10 mouse cellular contexts compared by ENCODE assay signal in the genomic region with DNA sequence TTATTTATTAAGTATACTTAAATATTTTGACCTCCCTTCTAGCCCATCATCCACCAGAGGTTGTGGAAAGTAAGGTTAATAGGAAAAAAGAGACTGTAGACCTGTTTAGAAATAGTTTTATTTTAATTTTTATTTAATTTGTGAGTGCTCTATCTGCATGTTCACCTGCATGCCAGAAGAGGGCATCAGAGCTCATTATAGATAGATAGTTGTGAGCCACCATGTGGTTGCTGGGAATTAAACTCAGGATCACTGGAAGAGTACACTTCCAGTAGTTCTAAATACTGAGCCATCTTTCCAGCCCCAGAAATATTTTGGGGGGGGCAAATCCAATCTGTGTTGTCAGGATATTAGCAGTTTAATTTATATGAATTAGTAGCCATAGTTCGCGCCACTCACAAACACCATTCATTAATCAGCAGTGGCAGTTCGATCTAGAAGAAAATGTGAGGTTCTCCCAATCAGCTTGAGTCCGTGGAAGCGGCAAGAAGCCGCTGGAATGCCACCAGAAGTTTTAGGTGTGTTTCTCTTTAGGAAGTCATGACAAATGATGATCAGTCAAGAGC. TPM values are rescaled to one million over a fixed set of nuclear protein-coding genes. Genes with fewer than 3 reads are reported as not detected.
DNase-seq lines count a peak whose midpoint lies in the region; ATAC-seq and TF ChIP-seq lines count a peak whose summit lies in the region.
"Had no signal": no experiment of that assay in that cellular context is flagged by ENCODE, and none has a peak within 500 bp of the region (broad histone marks: within the 10 kb centered on the region; RNA-seq: fewer than 3 reads in every experiment).

No protein-coding gene starts in this region.

- WGBS in heart, embryonic 11.5 days (ENCODE audit: insufficient replicate concordance): 95% methylated on average over 6 of the region's 6 CpGs
- WGBS in lung, embryonic 14.5 days: 95% methylated on average over 6 of the region's 6 CpGs
- 98% methylated on average over 6 of the region's 6 CpGs for WGBS in lung, adult 2 months

- no peak for ATAC-seq in heart, embryonic 11.5 days (replicated peaks; ENCODE audit: insufficient number of reproducible peaks, low FRiP score, low TSS enrichment)
- no peak for ATAC-seq in lung, embryonic 14.5 days (ENCODE audit: insufficient read depth)
- ATAC-seq: Patski had no signal

- H3K36me3 ChIP-seq in heart, embryonic 11.5 days (ENCODE audit: control insufficient read depth, insufficient read depth, low read length): no peaks in the 10 kb centered on the region
- no peaks in the 10 kb centered on the region for H3K36me3 ChIP-seq in lung, embryonic 14.5 days (ENCODE audit: insufficient read depth)
- H3K36me3 ChIP-seq: stomach, embryonic 15.5 days had no signal

- 0 out of 2 replicates have a peak, but pooled peaks cover 3% of the 10 kb centered on the region for H3K9me3 ChIP-seq in heart, embryonic 11.5 days (replicated peaks; ENCODE audit: control insufficient read depth, low read length)
- peaks cover 6% of the 10 kb centered on the region; the same call in 1 of the 2 replicates for H3K9me3 ChIP-seq in lung, embryonic 14.5 days (ENCODE audit: low read depth, low read length)
- H3K9me3 ChIP-seq: stomach, embryonic 15.5 days had no signal

- H3K9ac ChIP-seq in heart, embryonic 11.5 days (ENCODE audit: low read depth, low read length): no peak overlapping the region
- no peak overlapping the region for H3K9ac ChIP-seq in lung, embryonic 14.5 days
- H3K9ac ChIP-seq: stomach, embryonic 15.5 days had no signal

- no peaks in the 10 kb centered on the region for H3K4me1 ChIP-seq in heart, embryonic 11.5 days (ENCODE audit: control insufficient read depth, insufficient read depth, low read length)
- no peaks in the 10 kb centered on the region for H3K4me1 ChIP-seq in lung, embryonic 14.5 days (ENCODE audit: insufficient read depth)
- H3K4me1 ChIP-seq in lung, adult 2 months (ENCODE audit: control insufficient read depth, insufficient read depth, low read length): peaks cover 4% of the 10 kb centered on the region; the same call in 1 of the 2 replicates

- no peak overlapping the region for H3K4me2 ChIP-seq in heart, embryonic 11.5 days
- no peak overlapping the region for H3K4me2 ChIP-seq in lung, embryonic 14.5 days
- H3K4me2 ChIP-seq: stomach, embryonic 15.5 days had no signal

- no peak overlapping the region for H3K27ac ChIP-seq in heart, embryonic 11.5 days (ENCODE audit: low read depth, low read length)
- no peak overlapping the region for H3K27ac ChIP-seq in lung, embryonic 14.5 days (ENCODE audit: low read depth)
- H3K27ac ChIP-seq: stomach, embryonic 15.5 days had no signal

- DNase-seq in heart, adult 8-10 months (ENCODE audit: low spot score): peak; percentile 35
- peak; percentile 35 for DNase-seq in lung, embryonic 14.5 days
- no peak for DNase-seq in lung, adult 2 months
- peak; percentile 63 for DNase-seq in ES-CJ7 (ENCODE audit: low read depth, low spot score)
- DNase-seq in lung, postnatal 25 days (ENCODE audit: low spot score): peak; percentile 45
- no peak for DNase-seq in thymus, postnatal 0 days (ENCODE audit: low spot score)
- DNase-seq: cerebellum, postnatal 36 days had no signal

- no peak overlapping the region for H3K4me3 ChIP-seq in heart, embryonic 11.5 days (ENCODE audit: low read depth, low read length)
- no peak overlapping the region for H3K4me3 ChIP-seq in lung, embryonic 14.5 days (ENCODE audit: low read depth, low read length)
- H3K4me3 ChIP-seq in lung, adult 2 months (replicated peaks; ENCODE audit: extremely low read depth, low read depth, low read length): no peak overlapping the region
- H3K4me3 ChIP-seq: stomach, embryonic 15.5 days had no signal

- no peak for TF ChIP-seq POLR2A in lung, adult 2 months (IDR thresholded peaks at IDR 0.05; ENCODE audit: borderline replicate concordance, extremely low read depth, low read depth, low read length)

- no peaks in the 10 kb centered on the region for H3K27me3 ChIP-seq in heart, embryonic 11.5 days (ENCODE audit: control insufficient read depth, insufficient read depth, low read length)
- no peaks in the 10 kb centered on the region for H3K27me3 ChIP-seq in lung, embryonic 14.5 days (ENCODE audit: insufficient read depth, low read length)
- H3K27me3 ChIP-seq: Patski; stomach, embryonic 15.5 days had no signal

- TF ChIP-seq CTCF in lung, embryonic 14.5 days (IDR thresholded peaks at IDR 0.05; ENCODE audit: low read depth): peak; percentile 56
- no peak for TF ChIP-seq CTCF in lung, adult 2 months (IDR thresholded peaks at IDR 0.05; ENCODE audit: insufficient read depth, low read length)

RNA-seq across cellular contexts. Expression of gene Ulk4, which starts 6.7 kb away (rescaled TPM):
- total RNA-seq in heart, adult 8-10 months (2022): under 1 TPM; 0.14 to 0.41 (median 0.30) TPM
- polyA plus RNA-seq in heart, embryonic 11.5 days (2014; fragmentation: Nextera tagmentation; extraction: Ambion mirVana): 101 and 106 TPM in 2 replicates
- 123 and 125 TPM in 2 replicates for polyA plus RNA-seq in lung, embryonic 14.5 days (2014; fragmentation: Nextera tagmentation; extraction: Ambion mirVana)
- polyA plus RNA-seq in lung, adult 2 months (2012; rRNA removed): 10.6 and 14.9 TPM in 2 replicates
- 55.5 and 65.0 TPM in 2 replicates for polyA plus RNA-seq in thymus, postnatal 0 days (2015; fragmentation: Nextera tagmentation; extraction: Ambion mirVana)

RNA-seq across cellular contexts. Expression of gene Trak1, which starts 13.6 kb away (rescaled TPM):
- total RNA-seq in heart, adult 8-10 months (2022): 100 to 1,000 TPM; 294 to 334 (median 302) TPM
- 21.3 and 27.2 TPM in 2 replicates for polyA plus RNA-seq in heart, embryonic 11.5 days (2014; fragmentation: Nextera tagmentation; extraction: Ambion mirVana)
- 20.8 and 20.9 TPM in 2 replicates for polyA plus RNA-seq in lung, embryonic 14.5 days (2014; fragmentation: Nextera tagmentation; extraction: Ambion mirVana)
- 73.9 and 88.5 TPM in 2 replicates for polyA plus RNA-seq in lung, adult 2 months (2012; rRNA removed)
- polyA plus RNA-seq in thymus, postnatal 0 days (2015; fragmentation: Nextera tagmentation; extraction: Ambion mirVana): 17.0 and 22.6 TPM in 2 replicates

Comparison
In these comparisons a context has a peak if more than half of its experiments do, and no peak if none do; other contexts are left out.
1. DNase-seq: peak in heart, adult 8-10 months (single experiment), lung, embryonic 14.5 days (single experiment), ES-CJ7 (single experiment) and lung, postnatal 25 days (single experiment); none in lung, adult 2 months (single experiment) and thymus, postnatal 0 days (single experiment).